Mouse (Mus musculus) midbrain, postnatal 0 days (tissue): ENCODE results near the gene H2-DMa. TPM values are rescaled to one million over a fixed set of nuclear protein-coding genes. Genes with fewer than 3 reads are reported as not detected.
"Not testable (repeated sequence)": the region's sequence is repeated elsewhere in the genome, so short reads cannot be mapped to it uniquely, and the experiment has no call there.

Experiments used
- ATAC-seq: fragments of 200-750 bp; cut with Nextera tagmentation; 2 replicates; pipeline ENCODE4 v1.8.0; 2017; ENCODE audit warnings: moderate number of reproducible peaks, mild to moderate bottlenecking, moderate TSS enrichment, moderate library complexity; ENCODE audit not compliant: low FRiP score
- DNase-seq: peaks from one replicate; pipeline ENCODE4 v3.0.0-alpha.2; 2015; ENCODE audit warnings: low spot score
- H3K27ac ChIP-seq: fragments of 300-500 bp; sonication (generic); 2 replicates; pipeline ENCODE4 v1.5.1; 2014; ENCODE audit warnings: low read depth, mild to moderate bottlenecking, low read length, mixed read lengths
- H3K27me3 ChIP-seq: fragments of 300-500 bp; sonication (generic); 2 replicates; pipeline ENCODE4 v1.6.1; 2014; ENCODE audit warnings: low read length, control low read depth, mixed read lengths; ENCODE audit not compliant: insufficient read depth
- H3K36me3 ChIP-seq: fragments of 300-500 bp; sonication (generic); 2 replicates; pipeline ENCODE4 v1.6.1; 2014; ENCODE audit warnings: low read length, control low read depth, mixed read lengths; ENCODE audit not compliant: insufficient read depth
- H3K4me1 ChIP-seq: fragments of 300-500 bp; sonication (generic); 2 replicates; pipeline ENCODE4 v1.6.1; 2014; ENCODE audit warnings: mild to moderate bottlenecking, control low read depth, antibody characterized with exemption, low read length, mixed read lengths; ENCODE audit not compliant: insufficient read depth
- H3K4me2 ChIP-seq: fragments of 300-500 bp; sonication (generic); 2 replicates; pipeline ENCODE4 v1.6.1; 2014; ENCODE audit warnings: low read depth, mild to moderate bottlenecking, low read length, mixed read lengths; ENCODE audit not compliant: poor library complexity, severe bottlenecking
- H3K4me3 ChIP-seq: fragments of 300-500 bp; sonication (generic); 2 replicates; pipeline ENCODE4 v1.5.1; 2014; ENCODE audit warnings: low read depth, mild to moderate bottlenecking, low read length, moderate library complexity
- H3K9ac ChIP-seq: fragments of 300-500 bp; sonication (generic); replicated peaks from 2 replicates; pipeline ENCODE4 v1.6.1; 2014; ENCODE audit warnings: mild to moderate bottlenecking, low read length, moderate library complexity, mixed read lengths; ENCODE audit not compliant: poor library complexity, severe bottlenecking
- H3K9me3 ChIP-seq: fragments of 300-500 bp; sonication (generic); 2 replicates; pipeline ENCODE4 v1.6.1; 2016; ENCODE audit warnings: low read length, control low read depth
- CTCF ChIP-seq: IDR thresholded peaks from 2 replicates; pipeline ENCODE4 v1.5.1; 2016; ENCODE audit warnings: antibody characterized with exemption, mild to moderate bottlenecking
- WGBS: fragments of 180-500 bp; shearing (Covaris S2); extraction: QIAGEN DNeasy Blood & Tissue Kit; methylation state at CpG from one replicate; pipeline ENCODE4 v1.1.7; 2014; 5-methylcytosine and 5-hydroxymethylcytosine counted together
- polyA plus RNA-seq: library from polyadenylated mRNA; unstranded; fragments of >200 nt; fragmentation: Nextera tagmentation; extraction: Ambion mirVana; gene quantifications from 2 replicates; pipeline ENCODE4 v1.2.1, GENCODE M21; 2015
- total RNA-seq: library from RNA; depleted of rRNA; stranded (reverse); fragments of >200 nt; gene quantifications from 2 replicates; pipeline ENCODE4 v1.2.3, GENCODE M21; 2014

The H2-DMa gene
- total and polyA plus RNA-seq, 2 experiments from 2014 or later, result 23.8 to 26.1 TPM

- DNase-seq (peak; percentile 24), ATAC-seq (no peak)
- Histone ChIP-seq H3K27me3 (peaks cover 34% of the 10 kb centered on the region), H3K36me3 (no peaks in the 10 kb centered on the region), H3K27ac (no peak overlapping the region), H3K4me1 (peaks cover 7% of the 10 kb centered on the region; the same call in 1 of the 2 replicates), H3K4me2 (peak overlapping the region; percentile 32), H3K9me3 (no peaks in the 10 kb centered on the region), H3K9ac (0 out of 2 replicates have a peak overlapping the region, but pooled peaks have one; percentile 3), H3K4me3 (peak overlapping the region; percentile 16; the same call in 1 of the 2 replicates)
- 1% methylated on average over 16 of the region's 16 CpGs for WGBS
- no peak for TF ChIP-seq CTCF
Observed at GRCm38 (mm10) chr17:34139416-34139815, 20.1 kb downstream of the H2-DMa start.

DNA sequence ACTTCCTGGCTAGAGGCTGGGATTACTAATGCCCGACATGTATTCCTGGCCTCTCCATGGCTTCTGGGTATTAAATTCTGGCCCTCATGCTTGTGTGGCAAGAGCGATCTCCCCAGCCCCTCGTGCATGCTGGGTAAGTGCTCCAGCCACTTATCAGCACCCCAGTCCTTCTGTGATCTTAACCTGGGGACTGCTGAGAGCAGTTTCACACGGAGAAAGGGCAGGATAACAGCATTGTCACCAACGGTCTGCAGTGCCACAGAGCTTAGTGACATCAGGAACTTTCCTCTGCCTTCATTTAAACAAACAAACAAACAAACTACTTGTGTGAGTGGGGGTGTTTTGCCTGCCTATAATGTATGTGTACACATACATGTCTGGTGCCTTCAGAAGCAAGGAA is 20.9 kb downstream of the H2-DMa start:
- no peaks in the 10 kb centered on the region for H3K36me3 ChIP-seq
- peaks cover 34% of the 10 kb centered on the region for H3K27me3 ChIP-seq
- WGBS, result 13% methylated on average over 5 of the region's 5 CpGs
- ATAC-seq (no peak), DNase-seq (no peak)
- no peaks in the 10 kb centered on the region for H3K9me3 ChIP-seq
- no peak for TF ChIP-seq CTCF
- H3K4me2 ChIP-seq, result no peak overlapping the region
- H3K9ac ChIP-seq, result no peak overlapping the region
- H3K27ac ChIP-seq, result no peak overlapping the region
- no peak overlapping the region for H3K4me3 ChIP-seq
- peaks cover 7% of the 10 kb centered on the region; the same call in 1 of the 2 replicates for H3K4me1 ChIP-seq

DNA sequence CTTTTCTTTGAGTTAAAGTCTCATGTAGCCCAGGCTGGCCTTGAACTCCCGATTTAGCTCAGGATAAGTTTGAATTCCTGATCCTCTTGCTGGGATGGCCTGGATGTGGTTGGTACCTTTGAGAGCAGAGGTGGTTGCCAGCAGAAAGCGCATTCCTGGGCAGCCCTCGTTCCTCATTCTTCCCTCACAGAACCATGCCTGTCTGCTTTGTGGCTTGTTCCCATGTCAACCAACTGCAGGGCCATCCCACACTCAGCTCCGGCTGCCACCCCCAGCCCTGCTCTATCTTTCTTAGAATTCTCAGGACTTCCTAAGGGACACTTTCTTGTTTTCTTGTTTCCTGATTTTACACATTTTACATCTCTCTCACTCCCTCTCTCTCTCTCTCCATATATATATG is 22.1 kb downstream of the H2-DMa start:
- Histone ChIP-seq H3K27me3 (peaks cover 34% of the 10 kb centered on the region), H3K4me1 (peaks cover 3% of the 10 kb centered on the region; the same call in 1 of the 2 replicates), H3K4me2 (no peak overlapping the region), H3K27ac (no peak overlapping the region), H3K36me3 (no peaks in the 10 kb centered on the region), H3K9me3 (no peaks in the 10 kb centered on the region), H3K9ac (no peak overlapping the region), H3K4me3 (no peak overlapping the region)
- ATAC-seq (no peak), DNase-seq (no peak)
- no peak for TF ChIP-seq CTCF
- WGBS, result 35% methylated on average over 4 of the region's 4 CpGs

DNA sequence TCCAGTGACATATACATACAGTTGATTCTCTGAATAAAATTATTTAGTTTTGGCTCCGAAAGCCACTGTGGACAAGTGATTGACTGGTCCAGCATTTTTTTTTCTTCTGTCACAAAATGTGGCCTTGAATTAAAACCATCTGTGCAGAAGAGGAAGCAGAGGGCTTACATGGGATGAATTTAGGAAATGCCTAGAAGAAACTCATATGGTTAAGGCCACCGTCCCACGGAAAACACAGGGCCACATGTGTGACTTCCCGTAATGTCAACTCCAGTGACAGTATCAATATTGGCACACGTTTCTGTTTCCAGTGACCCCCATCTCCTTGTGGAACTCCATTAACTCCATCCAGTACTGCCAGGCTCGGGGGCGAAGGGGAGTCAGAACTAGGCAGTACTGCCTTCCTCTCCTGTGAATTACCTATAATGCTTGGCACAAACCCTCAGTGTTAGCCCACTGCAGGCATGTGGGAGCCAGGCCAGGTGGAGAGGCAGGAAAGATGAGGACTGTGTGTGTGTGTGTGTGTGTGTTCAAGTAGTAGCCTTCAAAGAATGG is 23.2 kb downstream of the H2-DMa start:
- H3K27ac ChIP-seq, result no peak overlapping the region
- no peaks in the 10 kb centered on the region for H3K36me3 ChIP-seq
- WGBS, result 83% methylated on average over 7 of the region's 7 CpGs
- ATAC-seq (no peak), DNase-seq (no peak)
- H3K4me1 ChIP-seq, result peaks cover 3% of the 10 kb centered on the region; the same call in 1 of the 2 replicates
- H3K9ac ChIP-seq, result no peak overlapping the region
- H3K27me3 ChIP-seq, result peaks cover 34% of the 10 kb centered on the region
- H3K9me3 ChIP-seq, result no peaks in the 10 kb centered on the region
- no peak overlapping the region for H3K4me3 ChIP-seq
- H3K4me2 ChIP-seq, result no peak overlapping the region
- no peak for TF ChIP-seq CTCF

GRCm38 (mm10) chr17:34143033-34143432 is 23.7 kb downstream of the H2-DMa start, which contains the start of gene H2-DMb2:
H2-DMb2 (plus strand) TSS chr17:34143307.
- Histone ChIP-seq H3K4me1 (peaks cover 3% of the 10 kb centered on the region; the same call in 1 of the 2 replicates), H3K27me3 (peaks cover 30% of the 10 kb centered on the region), H3K4me3 (no peak within 1 kb of the TSS), H3K9ac (no peak within 1 kb of the TSS), H3K9me3 (no peaks in the 10 kb centered on the region), H3K4me2 (no peak within 1 kb of the TSS), H3K27ac (no peak within 1 kb of the TSS), H3K36me3 (no peaks in the 10 kb centered on the region)
- no peak for ATAC-seq
- TF ChIP-seq CTCF, result no peak
- peak; percentile 15 for DNase-seq
- WGBS, result 21% methylated on average over 7 of the region's 7 CpGs

DNA sequence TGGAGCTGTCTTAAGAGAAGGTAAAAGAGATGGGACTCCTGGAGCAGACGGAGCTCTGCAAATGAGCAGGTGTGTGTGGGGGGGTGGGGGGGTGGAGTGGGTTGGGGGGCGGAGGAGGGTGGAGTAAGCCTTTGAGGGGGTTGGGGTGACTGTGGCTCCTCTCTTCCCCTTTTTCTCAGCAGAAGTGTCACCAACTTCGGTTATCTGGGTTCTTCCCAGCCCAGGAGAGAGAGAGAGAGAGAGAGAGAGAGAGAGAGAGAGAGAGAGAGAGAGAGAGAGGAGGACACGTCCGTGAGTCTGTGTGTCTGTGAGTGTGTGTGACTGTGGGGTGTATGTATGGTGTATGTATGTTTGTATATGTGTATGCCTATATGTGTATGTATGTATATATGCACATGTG is 24.1 kb downstream of the H2-DMa start:
- H3K4me2 ChIP-seq, result no peak overlapping the region
- no peak overlapping the region for H3K9ac ChIP-seq
- 52% methylated on average over 5 of the region's 5 CpGs for WGBS
- peaks cover 3% of the 10 kb centered on the region; the same call in 1 of the 2 replicates for H3K4me1 ChIP-seq
- DNase-seq (no peak), ATAC-seq (no peak)
- no peaks in the 10 kb centered on the region for H3K9me3 ChIP-seq
- no peak overlapping the region for H3K4me3 ChIP-seq
- H3K36me3 ChIP-seq, result no peaks in the 10 kb centered on the region
- no peak for TF ChIP-seq CTCF
- no peak overlapping the region for H3K27ac ChIP-seq
- peaks cover 26% of the 10 kb centered on the region for H3K27me3 ChIP-seq

DNA sequence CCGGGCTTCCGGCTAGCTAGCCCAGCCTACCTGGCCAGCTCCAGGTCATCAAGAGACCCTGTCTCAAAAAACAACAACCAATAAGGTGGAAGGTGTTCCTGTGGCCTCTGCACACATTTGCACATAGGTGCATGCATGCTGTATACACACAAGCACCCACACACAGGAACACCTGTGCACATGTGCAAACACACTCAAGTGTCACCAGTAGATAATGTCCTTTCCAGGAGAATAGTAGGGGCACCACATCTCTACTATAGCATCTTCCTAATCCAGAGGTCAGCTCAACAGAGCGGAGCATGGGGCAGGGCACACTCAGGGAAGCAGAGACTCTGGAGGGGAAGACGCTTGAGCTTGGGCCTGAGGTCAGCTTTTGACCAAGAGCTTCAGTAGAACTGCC is 24.9 kb downstream of the H2-DMa start:
- not testable (repeated sequence) for ATAC-seq, H3K36me3 ChIP-seq, H3K4me3 ChIP-seq, DNase-seq, H3K4me2 ChIP-seq, H3K9ac ChIP-seq, H3K9me3 ChIP-seq, H3K4me1 ChIP-seq, H3K27ac ChIP-seq
- H3K27me3 ChIP-seq, result peaks cover 19% of the 10 kb centered on the region
- WGBS, result 80% methylated on average over 4 of the region's 4 CpGs
